Mouse (Mus musculus): ENCODE data around the gene Rundc3a. TPM values are rescaled to one million over a fixed set of nuclear protein-coding genes. Genes with fewer than 3 reads are reported as not detected.

Rundc3a gene
- polyA plus RNA-seq, 1 experiment from 2014 or later, result 1.7 TPM

DNA sequence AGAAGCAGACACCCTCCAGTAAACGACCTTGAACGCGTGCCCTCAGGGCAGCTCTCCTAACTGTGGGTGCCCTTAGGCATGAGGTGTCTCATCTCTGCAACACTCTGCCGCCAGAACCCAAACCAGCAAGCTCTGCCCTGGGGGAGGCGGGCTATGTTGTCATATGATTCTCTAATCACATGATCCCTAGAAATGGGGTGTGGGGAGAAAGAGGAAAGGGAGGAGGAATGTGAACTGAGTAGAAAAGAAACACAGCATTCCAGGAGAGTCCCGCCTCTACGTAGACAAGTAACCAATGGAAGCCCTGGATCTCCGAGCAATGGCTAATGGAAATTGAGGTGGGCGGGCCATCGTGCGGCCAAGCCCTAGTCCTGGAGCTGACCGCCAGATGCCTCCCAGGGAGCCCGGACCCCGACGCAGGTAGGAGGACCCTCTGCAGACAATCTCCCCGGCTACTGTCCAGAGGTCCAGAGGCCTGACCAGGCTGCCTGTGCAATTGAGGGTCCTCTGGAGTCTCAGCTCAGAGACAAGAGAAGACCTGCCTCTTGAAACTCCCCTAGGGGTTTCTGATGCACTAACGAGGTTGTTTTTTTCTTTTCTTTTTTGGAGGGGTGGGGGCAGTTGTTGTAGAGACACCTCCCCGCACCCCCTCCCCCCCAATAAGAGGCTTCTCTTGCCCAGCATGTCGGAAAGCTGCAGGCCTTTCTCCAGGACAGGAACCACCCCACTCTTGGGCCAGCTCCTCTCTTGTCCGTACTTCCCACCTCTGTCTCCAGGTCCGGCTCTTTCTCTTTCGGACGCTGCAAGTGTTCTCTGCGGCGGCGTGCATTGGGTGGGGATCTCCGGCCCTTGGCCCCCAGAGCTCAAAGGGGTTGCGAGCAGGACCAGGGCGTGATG lies 37.2 kb downstream of the Rundc3a start, which contains the start of gene Grn:
TSS of gene Grn (plus strand) at position 195 of the 897 bp plus-strand sequence.
- peak within 1 kb of the TSS; percentile 72 for H3K4me3 ChIP-seq
- peak within 1 kb of the TSS; percentile 71 for H3K9ac ChIP-seq
- peak; percentile 93 for ATAC-seq (ENCODE audit: insufficient number of reproducible peaks, low FRiP score)
- peaks cover 26% of the 10 kb centered on the region for H3K4me1 ChIP-seq (replicated peaks)
- peak within 1 kb of the TSS; percentile 84 for H3K4me2 ChIP-seq
- H3K27ac ChIP-seq (ENCODE audit: poor library complexity, severe bottlenecking), result peak within 1 kb of the TSS; percentile 83
- WGBS, result under 1% methylated on average over 28 of the region's 29 CpGs
- H3K36me3 ChIP-seq, result peaks cover 22% of the 10 kb centered on the region
- no peaks in the 10 kb centered on the region for H3K9me3 ChIP-seq (replicated peaks)
- H3K27me3 ChIP-seq (replicated peaks), result no peaks in the 10 kb centered on the region

DNA sequence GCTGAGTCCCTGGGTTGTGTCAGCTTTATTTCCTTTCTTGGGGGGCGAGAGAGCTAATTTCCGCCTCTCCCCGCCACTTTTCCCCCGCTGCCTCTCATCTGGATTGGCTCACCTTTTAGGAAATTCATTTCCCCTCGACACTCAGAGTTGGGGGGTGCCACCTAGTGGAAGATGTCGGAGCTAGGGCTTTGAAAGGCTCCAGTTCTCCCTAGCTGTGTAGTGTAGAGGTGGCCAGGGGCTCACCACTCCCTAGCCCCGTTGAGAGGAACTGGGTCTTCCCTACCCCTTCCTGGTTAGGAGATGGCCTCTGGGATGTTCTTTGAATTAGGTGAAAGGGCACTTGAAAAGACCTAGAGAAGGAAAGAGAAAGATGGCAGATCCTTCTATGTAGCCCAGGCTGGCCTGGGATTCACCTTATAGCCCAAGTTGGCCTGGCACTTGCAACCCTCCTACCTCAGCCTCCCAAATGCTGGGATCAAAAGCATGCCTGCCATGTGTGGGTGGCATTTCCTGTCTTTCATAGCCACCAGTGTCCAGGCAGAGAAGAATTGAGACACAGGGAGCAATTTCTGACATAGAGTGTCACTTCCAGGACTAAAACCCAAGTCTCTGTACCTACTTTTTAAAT lies 37.9 kb downstream of the Rundc3a start:
- WGBS, result under 1% methylated on average over 7 of the region's 7 CpGs
- Histone ChIP-seq H3K27me3 (replicated peaks) (no peaks in the 10 kb centered on the region), H3K36me3 (peaks cover 29% of the 10 kb centered on the region), H3K4me2 (peak overlapping the region; percentile 84), H3K27ac (ENCODE audit: poor library complexity, severe bottlenecking) (peak overlapping the region; percentile 83), H3K9ac (peak overlapping the region; percentile 71), H3K4me1 (replicated peaks) (peaks cover 26% of the 10 kb centered on the region), H3K4me3 (peak overlapping the region; percentile 72), H3K9me3 (replicated peaks) (no peaks in the 10 kb centered on the region)
- ATAC-seq (ENCODE audit: insufficient number of reproducible peaks, low FRiP score), result peak; percentile 41; the same call in 1 of the 2 replicates

DNA sequence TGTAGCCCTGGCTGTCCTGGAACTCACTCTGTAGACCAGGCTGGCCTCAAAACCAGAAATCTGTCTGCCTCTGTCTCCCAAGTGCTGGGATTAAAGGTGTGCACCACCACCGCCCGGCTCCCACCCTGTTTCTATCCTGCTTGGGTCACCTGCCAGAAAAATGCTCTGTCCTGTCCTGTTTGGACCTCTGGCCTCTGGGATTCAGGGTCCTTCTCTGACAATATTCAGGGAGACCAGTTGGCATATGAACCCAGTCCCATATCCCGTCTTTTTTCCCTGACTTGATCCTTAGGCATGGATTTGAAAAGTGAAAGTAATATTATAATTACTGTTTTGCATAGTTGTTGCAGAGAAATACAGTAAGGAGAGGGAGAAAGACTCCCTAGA lies 38.5 kb downstream of the Rundc3a start:
- no peak overlapping the region for H3K4me3 ChIP-seq

DNA sequence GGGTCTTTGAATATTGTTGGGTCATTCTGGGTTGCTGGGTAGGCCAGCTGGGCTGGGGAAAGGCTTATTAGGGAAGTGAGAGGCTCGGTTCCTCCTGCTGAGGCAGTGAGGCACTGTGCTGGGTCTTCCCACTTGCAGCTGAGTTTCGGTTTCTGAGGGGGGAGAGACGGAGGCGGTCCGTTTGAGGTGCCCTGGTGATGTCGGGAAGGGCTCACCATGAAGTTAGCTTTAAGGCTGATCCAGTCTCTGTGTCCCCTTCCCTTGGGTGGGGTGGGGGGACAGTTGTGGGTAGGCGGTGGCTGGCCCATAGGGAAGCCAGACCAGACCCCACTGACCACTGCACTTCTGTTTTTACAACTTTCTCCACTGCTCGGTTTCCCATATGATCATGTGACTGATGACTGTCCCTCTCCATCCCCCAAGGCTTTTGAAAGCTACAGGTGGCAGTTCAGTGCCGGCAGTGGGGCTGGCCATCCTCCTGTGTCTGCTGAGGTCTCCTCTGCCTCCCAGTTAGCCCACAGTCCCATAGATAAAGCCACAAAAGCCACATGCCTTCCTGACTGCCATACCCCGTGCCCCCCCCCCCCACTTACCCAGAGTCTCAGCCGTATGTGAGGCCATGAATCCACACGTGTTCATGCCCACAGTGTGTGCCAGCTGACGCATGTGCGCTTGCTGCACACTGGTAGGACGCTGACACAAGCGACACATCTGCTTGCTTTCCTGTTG lies 39.1 kb downstream of the Rundc3a start:
- no peak for ATAC-seq (ENCODE audit: insufficient number of reproducible peaks, low FRiP score)
- Histone ChIP-seq H3K4me2 (0 out of 2 replicates have a peak overlapping the region, but pooled peaks have one; percentile 2), H3K9ac (peak overlapping the region; percentile 56; the same call in 1 of the 2 replicates), H3K36me3 (peaks cover 34% of the 10 kb centered on the region), H3K9me3 (replicated peaks) (no peaks in the 10 kb centered on the region), H3K27me3 (replicated peaks) (no peaks in the 10 kb centered on the region), H3K4me3 (no peak overlapping the region; the same call in 1 of the 2 replicates), H3K27ac (ENCODE audit: poor library complexity, severe bottlenecking) (no peak overlapping the region), H3K4me1 (replicated peaks) (peaks cover 31% of the 10 kb centered on the region)
- 62% methylated on average over 16 of the region's 16 CpGs for WGBS

More for the DNA sequence above, 38.5 kb downstream of the Rundc3a start:
- no peaks in the 10 kb centered on the region for H3K9me3 ChIP-seq (replicated peaks)
- H3K9ac ChIP-seq, result peak overlapping the region; percentile 56; the same call in 1 of the 2 replicates
- no peak overlapping the region for H3K4me2 ChIP-seq
- WGBS, result 76% methylated on average over 3 of the region's 3 CpGs
- H3K36me3 ChIP-seq, result peaks cover 34% of the 10 kb centered on the region
- no peak for ATAC-seq (ENCODE audit: insufficient number of reproducible peaks, low FRiP score)
- no peak overlapping the region for H3K27ac ChIP-seq (ENCODE audit: poor library complexity, severe bottlenecking)
- no peaks in the 10 kb centered on the region for H3K27me3 ChIP-seq (replicated peaks)
- peaks cover 26% of the 10 kb centered on the region for H3K4me1 ChIP-seq (replicated peaks)

DNA sequence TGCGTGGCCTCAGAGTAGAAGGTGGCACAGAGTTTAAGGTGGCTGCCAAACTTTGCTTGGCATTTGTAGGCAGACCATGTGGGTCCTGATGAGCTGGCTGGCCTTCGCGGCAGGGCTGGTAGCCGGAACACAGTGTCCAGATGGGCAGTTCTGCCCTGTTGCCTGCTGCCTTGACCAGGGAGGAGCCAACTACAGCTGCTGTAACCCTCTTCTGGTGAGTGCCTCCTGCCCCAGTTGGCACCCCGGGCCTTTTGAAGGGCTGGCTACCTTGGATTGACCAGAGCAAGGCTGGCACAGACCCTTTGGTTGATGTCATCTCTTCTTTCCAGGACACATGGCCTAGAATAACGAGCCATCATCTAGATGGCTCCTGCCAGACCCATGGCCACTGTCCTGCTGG lies 39.7 kb downstream of the Rundc3a start:
- no peak for ATAC-seq (ENCODE audit: insufficient number of reproducible peaks, low FRiP score)
- no peak overlapping the region for H3K27ac ChIP-seq (ENCODE audit: poor library complexity, severe bottlenecking)
- H3K9me3 ChIP-seq (replicated peaks), result no peaks in the 10 kb centered on the region
- 85% methylated on average over 6 of the region's 6 CpGs for WGBS
- peaks cover 34% of the 10 kb centered on the region for H3K36me3 ChIP-seq
- no peaks in the 10 kb centered on the region for H3K27me3 ChIP-seq (replicated peaks)
- H3K4me2 ChIP-seq, result no peak overlapping the region
- H3K4me1 ChIP-seq (replicated peaks), result peaks cover 36% of the 10 kb centered on the region
- no peak overlapping the region for H3K4me3 ChIP-seq
- H3K9ac ChIP-seq, result no peak overlapping the region

DNA sequence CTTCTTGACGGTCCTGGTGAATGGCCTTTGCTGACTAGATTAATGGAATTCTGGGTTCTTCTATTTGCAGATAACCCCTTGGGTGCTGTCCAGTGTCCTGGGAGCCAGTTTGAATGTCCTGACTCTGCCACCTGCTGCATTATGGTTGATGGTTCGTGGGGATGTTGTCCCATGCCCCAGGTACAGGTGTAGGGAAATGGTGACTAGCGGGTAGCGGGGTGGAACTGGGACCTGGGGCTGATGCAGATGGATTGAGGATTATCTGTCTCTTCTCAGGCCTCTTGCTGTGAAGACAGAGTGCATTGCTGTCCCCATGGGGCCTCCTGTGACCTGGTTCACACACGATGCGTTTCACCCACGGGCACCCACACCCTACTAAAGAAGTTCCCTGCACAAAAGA lies 40.7 kb downstream of the Rundc3a start:
- Histone ChIP-seq H3K27ac (ENCODE audit: poor library complexity, severe bottlenecking) (no peak overlapping the region), H3K9me3 (replicated peaks) (no peaks in the 10 kb centered on the region), H3K4me3 (no peak overlapping the region), H3K4me2 (no peak overlapping the region), H3K4me1 (replicated peaks) (peaks cover 39% of the 10 kb centered on the region), H3K36me3 (peaks cover 38% of the 10 kb centered on the region), H3K9ac (no peak overlapping the region), H3K27me3 (replicated peaks) (no peaks in the 10 kb centered on the region)
- ATAC-seq (ENCODE audit: insufficient number of reproducible peaks, low FRiP score), result no peak
- WGBS, result 85% methylated on average over 7 of the region's 7 CpGs

DNA sequence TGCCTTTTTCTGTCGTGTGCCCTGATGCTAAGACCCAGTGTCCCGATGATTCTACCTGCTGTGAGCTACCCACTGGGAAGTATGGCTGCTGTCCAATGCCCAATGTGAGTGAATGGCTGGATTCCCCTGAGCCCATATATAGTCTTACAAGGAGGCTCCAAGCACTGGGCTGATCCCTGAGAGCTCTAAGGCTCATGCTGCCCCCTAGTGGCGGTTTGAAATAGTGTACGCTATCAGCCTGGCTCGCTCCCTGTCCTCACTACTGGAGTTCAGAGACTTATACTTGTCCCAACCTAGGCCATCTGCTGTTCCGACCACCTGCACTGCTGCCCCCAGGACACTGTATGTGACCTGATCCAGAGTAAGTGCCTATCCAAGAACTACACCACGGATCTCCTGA lies 41.2 kb downstream of the Rundc3a start:
- peaks cover 36% of the 10 kb centered on the region for H3K4me1 ChIP-seq (replicated peaks)
- ATAC-seq (ENCODE audit: insufficient number of reproducible peaks, low FRiP score), result no peak
- peaks cover 3% of the 10 kb centered on the region; the same call in 1 of the 2 replicates for H3K27me3 ChIP-seq (replicated peaks)
- H3K9me3 ChIP-seq (replicated peaks), result no peaks in the 10 kb centered on the region
- H3K4me2 ChIP-seq, result no peak overlapping the region
- H3K36me3 ChIP-seq, result peaks cover 44% of the 10 kb centered on the region
- no peak overlapping the region for H3K9ac ChIP-seq
- no peak overlapping the region for H3K27ac ChIP-seq (ENCODE audit: poor library complexity, severe bottlenecking)
- H3K4me3 ChIP-seq, result no peak overlapping the region
- whole genome bisulfite sequencing, result 13% methylated on average over 7 of the region's 7 CpGs

DNA sequence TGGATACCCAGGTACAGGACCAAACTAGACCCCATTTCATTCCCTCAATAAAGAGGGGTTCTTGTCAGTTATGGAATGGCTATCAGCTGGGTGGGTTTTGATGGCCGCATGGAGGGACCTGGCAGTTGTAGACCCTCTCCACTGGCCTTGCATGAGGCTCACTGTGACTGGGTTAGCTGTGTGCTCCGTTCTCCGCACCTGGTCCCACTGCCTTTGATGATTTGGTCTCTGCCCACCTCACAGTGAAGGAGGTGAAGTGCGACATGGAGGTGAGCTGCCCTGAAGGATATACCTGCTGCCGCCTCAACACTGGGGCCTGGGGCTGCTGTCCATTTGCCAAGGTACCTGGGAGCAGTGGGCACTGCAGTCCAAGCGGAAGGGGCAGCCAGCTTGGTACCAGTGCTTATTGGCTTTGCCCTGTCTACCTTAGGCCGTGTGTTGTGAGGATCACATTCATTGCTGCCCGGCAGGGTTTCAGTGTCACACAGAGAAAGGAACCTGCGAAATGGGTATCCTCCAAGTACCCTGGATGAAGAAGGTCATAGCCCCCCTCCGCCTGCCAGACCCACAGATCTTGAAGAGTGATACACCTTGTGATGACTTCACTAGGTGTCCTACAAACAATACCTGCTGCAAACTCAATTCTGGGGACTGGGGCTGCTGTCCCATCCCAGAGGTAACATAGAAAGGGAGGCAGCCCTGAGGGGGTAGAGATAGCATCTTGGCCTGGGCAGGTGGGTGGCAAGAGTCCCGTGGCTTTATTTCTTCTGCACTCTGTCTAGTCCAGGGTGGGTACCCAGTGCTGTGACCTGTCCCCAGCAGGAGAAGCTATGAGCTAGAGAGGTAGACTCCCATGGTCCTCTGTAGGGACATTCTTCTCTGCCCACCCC lies 41.9 kb downstream of the Rundc3a start:
- peaks cover 8% of the 10 kb centered on the region; the same call in 1 of the 2 replicates for H3K27me3 ChIP-seq (replicated peaks)
- H3K27ac ChIP-seq (ENCODE audit: poor library complexity, severe bottlenecking), result no peak overlapping the region
- no peak overlapping the region for H3K4me2 ChIP-seq
- no peak overlapping the region for H3K4me3 ChIP-seq
- no peak overlapping the region for H3K9ac ChIP-seq
- peaks cover 31% of the 10 kb centered on the region for H3K4me1 ChIP-seq (replicated peaks)
- WGBS, result 85% methylated on average over 11 of the region's 11 CpGs
- H3K9me3 ChIP-seq (replicated peaks), result no peaks in the 10 kb centered on the region
- peaks cover 50% of the 10 kb centered on the region for H3K36me3 ChIP-seq
- ATAC-seq (ENCODE audit: insufficient number of reproducible peaks, low FRiP score), result no peak

DNA sequence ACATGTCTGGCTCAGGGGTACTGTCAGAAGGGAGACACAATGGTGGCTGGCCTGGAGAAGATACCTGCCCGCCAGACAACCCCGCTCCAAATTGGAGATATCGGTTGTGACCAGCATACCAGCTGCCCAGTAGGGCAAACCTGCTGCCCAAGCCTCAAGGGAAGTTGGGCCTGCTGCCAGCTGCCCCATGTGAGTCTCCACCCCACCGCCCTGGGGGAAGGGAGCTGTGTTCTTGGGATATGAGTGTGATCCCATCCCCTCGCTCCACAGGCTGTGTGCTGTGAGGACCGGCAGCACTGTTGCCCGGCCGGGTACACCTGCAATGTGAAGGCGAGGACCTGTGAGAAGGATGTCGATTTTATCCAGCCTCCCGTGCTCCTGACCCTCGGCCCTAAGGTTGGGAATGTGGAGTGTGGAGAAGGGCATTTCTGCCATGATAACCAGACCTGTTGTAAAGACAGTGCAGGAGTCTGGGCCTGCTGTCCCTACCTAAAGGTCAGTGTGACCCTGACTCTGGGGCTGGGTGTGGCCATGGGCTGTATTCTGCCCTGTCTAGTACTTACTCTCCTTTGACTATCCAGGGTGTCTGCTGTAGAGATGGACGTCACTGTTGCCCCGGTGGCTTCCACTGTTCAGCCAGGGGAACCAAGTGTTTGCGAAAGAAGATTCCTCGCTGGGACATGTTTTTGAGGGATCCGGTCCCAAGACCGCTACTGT lies 42.7 kb downstream of the Rundc3a start:
- WGBS, result 88% methylated on average over 18 of the region's 18 CpGs
- Histone ChIP-seq H3K9me3 (replicated peaks) (no peaks in the 10 kb centered on the region), H3K4me1 (replicated peaks) (peaks cover 31% of the 10 kb centered on the region), H3K27ac (ENCODE audit: poor library complexity, severe bottlenecking) (no peak overlapping the region), H3K9ac (no peak overlapping the region), H3K27me3 (replicated peaks) (peaks cover 8% of the 10 kb centered on the region; the same call in 1 of the 2 replicates), H3K4me3 (no peak overlapping the region), H3K36me3 (peaks cover 59% of the 10 kb centered on the region), H3K4me2 (no peak overlapping the region)
- ATAC-seq (ENCODE audit: insufficient number of reproducible peaks, low FRiP score), result no peak

DNA sequence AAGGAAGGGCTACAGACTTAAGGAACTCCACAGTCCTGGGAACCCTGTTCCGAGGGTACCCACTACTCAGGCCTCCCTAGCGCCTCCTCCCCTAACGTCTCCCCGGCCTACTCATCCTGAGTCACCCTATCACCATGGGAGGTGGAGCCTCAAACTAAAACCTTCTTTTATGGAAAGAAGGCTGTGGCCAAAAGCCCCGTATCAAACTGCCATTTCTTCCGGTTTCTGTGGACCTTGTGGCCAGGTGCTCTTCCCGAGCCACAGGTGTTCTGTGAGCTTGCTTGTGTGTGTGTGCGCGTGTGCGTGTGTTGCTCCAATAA lies 43.2 kb downstream of the Rundc3a start:
- no peak overlapping the region for H3K4me3 ChIP-seq
- peaks cover 64% of the 10 kb centered on the region for H3K36me3 ChIP-seq
- H3K27me3 ChIP-seq (replicated peaks), result peaks cover 8% of the 10 kb centered on the region; the same call in 1 of the 2 replicates
- H3K9ac ChIP-seq, result no peak overlapping the region
- H3K27ac ChIP-seq (ENCODE audit: poor library complexity, severe bottlenecking), result no peak overlapping the region
- 82% methylated on average over 10 of the region's 10 CpGs for WGBS
- no peak overlapping the region for H3K4me2 ChIP-seq
- peaks cover 27% of the 10 kb centered on the region for H3K4me1 ChIP-seq (replicated peaks)
- no peak for ATAC-seq (ENCODE audit: insufficient number of reproducible peaks, low FRiP score)
- no peaks in the 10 kb centered on the region for H3K9me3 ChIP-seq (replicated peaks)
